Mouse (Mus musculus) forebrain, embryonic 15.5 days (tissue): ENCODE results near the gene Paqr7. TPM values are rescaled to one million over a fixed set of nuclear protein-coding genes. Genes with fewer than 3 reads are reported as not detected.

Experiments used
- ATAC-seq: fragments of 200-750 bp; cut with Nextera tagmentation; replicated peaks from 2 replicates; pipeline ENCODE4 v1.8.0; 2017; ENCODE audit warnings: mild to moderate bottlenecking, moderate TSS enrichment, moderate library complexity
- H3K27ac ChIP-seq: fragments of 300-500 bp; sonication (generic); replicated peaks from 2 replicates; pipeline ENCODE4 v1.5.1; 2015; ENCODE audit warnings: mild to moderate bottlenecking, inconsistent platforms
- H3K27me3 ChIP-seq: fragments of 300-500 bp; sonication (generic); 2 replicates; pipeline ENCODE4 v1.6.1; 2015; ENCODE audit warnings: inconsistent platforms
- H3K36me3 ChIP-seq: fragments of 300-500 bp; sonication (generic); 2 replicates; pipeline ENCODE4 v1.6.1; 2015; ENCODE audit warnings: mild to moderate bottlenecking, inconsistent platforms
- H3K4me1 ChIP-seq: fragments of 300-500 bp; sonication (generic); 2 replicates; pipeline ENCODE4 v1.6.1; 2015; ENCODE audit warnings: inconsistent platforms
- H3K4me2 ChIP-seq: fragments of 300-500 bp; sonication (generic); replicated peaks from 2 replicates; pipeline ENCODE4 v1.6.1; 2015; ENCODE audit warnings: mild to moderate bottlenecking, inconsistent platforms
- H3K4me3 ChIP-seq: fragments of 300-500 bp; sonication (generic); 2 replicates; pipeline ENCODE4 v1.5.1; 2015; ENCODE audit warnings: mild to moderate bottlenecking, inconsistent platforms
- H3K9ac ChIP-seq: fragments of 300-500 bp; sonication (generic); replicated peaks from 2 replicates; pipeline ENCODE4 v1.6.1; 2015; ENCODE audit warnings: mild to moderate bottlenecking, inconsistent platforms
- H3K9me3 ChIP-seq: fragments of 300-500 bp; sonication (generic); 2 replicates; pipeline ENCODE4 v1.6.1; 2016; ENCODE audit warnings: inconsistent platforms
- WGBS: fragments of 180-500 bp; shearing (Covaris S2); methylation state at CpG from one replicate; pipeline ENCODE4 v1.1.7; 2015; ENCODE audit warnings: mixed read lengths; 5-methylcytosine and 5-hydroxymethylcytosine counted together
- microRNA-seq: library from miRNA; unstranded; fragments of <30 nt; microRNA quantifications from one replicate; pipeline ENCODE4, GENCODE M21; 2016
- polyA plus RNA-seq: library from polyadenylated mRNA; unstranded; fragments of >200 nt; fragmentation: Nextera tagmentation; extraction: Ambion mirVana; gene quantifications from 2 replicates; pipeline ENCODE4 v1.2.1, GENCODE M21; 2015

Gene Paqr7
- polyA plus RNA-seq, 1 experiment from 2014 or later: 12.3 TPM

GRCm38 (mm10) chr4:134551494-134552316 lies 55.2 kb downstream of the Paqr7 start, which contains the start of gene Selenon:
Selenon (minus strand) TSS chr4:134552166.
- Histone ChIP-seq H3K9ac (peak within 1 kb of the TSS; percentile 85), H3K4me2 (peak within 1 kb of the TSS; percentile 72), H3K4me1 (peaks cover 34% of the 10 kb centered on the region), H3K27me3 (no peaks in the 10 kb centered on the region), H3K4me3 (peak within 1 kb of the TSS; percentile 75), H3K9me3 (no peaks in the 10 kb centered on the region), H3K27ac (peak within 1 kb of the TSS; percentile 87), H3K36me3 (0 out of 2 replicates have a peak, but pooled peaks cover 12% of the 10 kb centered on the region)
- peak; percentile 78 for ATAC-seq
- WGBS: 1% methylated on average over 49 of the region's 67 CpGs

- Histone ChIP-seq H3K27ac (no peak overlapping the region), H3K27me3 (no peaks in the 10 kb centered on the region), H3K4me3 (no peak overlapping the region), H3K4me1 (peaks cover 29% of the 10 kb centered on the region), H3K4me2 (no peak overlapping the region), H3K9me3 (no peaks in the 10 kb centered on the region), H3K9ac (no peak overlapping the region), H3K36me3 (0 out of 2 replicates have a peak, but pooled peaks cover 7% of the 10 kb centered on the region)
- 74% methylated on average over 1 of the region's 1 CpGs for WGBS
- no peak for ATAC-seq
Observed at GRCm38 (mm10) chr4:134553631-134554030, 57.1 kb downstream of the Paqr7 start.

GRCm38 (mm10) chr4:134555956-134556580 lies 59.6 kb downstream of the Paqr7 start:
- Histone ChIP-seq H3K4me1 (peaks cover 22% of the 10 kb centered on the region), H3K4me3 (no peak overlapping the region), H3K27me3 (no peaks in the 10 kb centered on the region), H3K9me3 (no peaks in the 10 kb centered on the region), H3K27ac (no peak overlapping the region), H3K9ac (no peak overlapping the region), H3K36me3 (no peaks in the 10 kb centered on the region), H3K4me2 (no peak overlapping the region)
- 55% methylated on average over 8 of the region's 8 CpGs for WGBS
- ATAC-seq: no peak

GRCm38 (mm10) chr4:134557626-134558249 lies 61.2 kb downstream of the Paqr7 start:
- H3K4me1 ChIP-seq: peaks cover 12% of the 10 kb centered on the region; the same call in 1 of the 2 replicates
- no peak overlapping the region for H3K27ac ChIP-seq
- no peaks in the 10 kb centered on the region for H3K27me3 ChIP-seq
- WGBS: 10% methylated on average over 16 of the region's 16 CpGs
- no peak for ATAC-seq
- no peaks in the 10 kb centered on the region for H3K9me3 ChIP-seq
- no peak overlapping the region for H3K4me2 ChIP-seq
- H3K36me3 ChIP-seq: no peaks in the 10 kb centered on the region
- no peak overlapping the region for H3K9ac ChIP-seq
- no peak overlapping the region for H3K4me3 ChIP-seq

GRCm38 (mm10) chr4:134558570-134559113 lies 62.1 kb downstream of the Paqr7 start:
- Histone ChIP-seq H3K4me1 (peaks cover 12% of the 10 kb centered on the region; the same call in 1 of the 2 replicates), H3K9ac (no peak overlapping the region), H3K27me3 (no peaks in the 10 kb centered on the region), H3K4me3 (no peak overlapping the region), H3K4me2 (no peak overlapping the region), H3K36me3 (no peaks in the 10 kb centered on the region), H3K27ac (no peak overlapping the region), H3K9me3 (no peaks in the 10 kb centered on the region)
- no peak for ATAC-seq
- WGBS: 64% methylated on average over 9 of the region's 9 CpGs

- H3K4me2 ChIP-seq: no peak overlapping the region
- H3K4me3 ChIP-seq: no peak overlapping the region
- peaks cover 12% of the 10 kb centered on the region; the same call in 1 of the 2 replicates for H3K4me1 ChIP-seq
- no peak overlapping the region for H3K27ac ChIP-seq
- H3K9me3 ChIP-seq: no peaks in the 10 kb centered on the region
- no peaks in the 10 kb centered on the region for H3K36me3 ChIP-seq
- no peak for ATAC-seq
- no peaks in the 10 kb centered on the region for H3K27me3 ChIP-seq
- 83% methylated on average over 7 of the region's 7 CpGs for WGBS
- no peak overlapping the region for H3K9ac ChIP-seq
Observed at GRCm38 (mm10) chr4:134559154-134559553, 62.7 kb downstream of the Paqr7 start.

Small RNAs within 50 kb of the gene (microRNA-seq; reads per million reads assigned to microRNA genes)
- 2.6 reads per million, percentile 4 among the genes with 10 or more reads in this experiment for gene Gm23634

Other genes with a start within 250 kb of the Paqr7 start
- gene Gm30191, start 249.8 kb upstream of the Paqr7 start, polyA plus RNA-seq: not detected in 2 replicates
- 9.9 and 12.1 TPM in 2 replicates for gene Grrp1, start 242.6 kb upstream of the Paqr7 start, polyA plus RNA-seq
- 41.0 and 42.1 TPM in 2 replicates for gene Pdik1l, start 208.8 kb upstream of the Paqr7 start, polyA plus RNA-seq
- gene Trim63, start 181.6 kb upstream of the Paqr7 start, polyA plus RNA-seq: 0.13 and 0.24 TPM in 2 replicates
- gene Slc30a2, start 153.5 kb upstream of the Paqr7 start, polyA plus RNA-seq: 0.05 and 0.11 TPM in 2 replicates
- 0.22 and 0.34 TPM in 2 replicates for gene Extl1, start 112.8 kb upstream of the Paqr7 start, polyA plus RNA-seq
- 7.7 TPM in 2 replicates for gene Pafah2, start 100.4 kb upstream of the Paqr7 start, polyA plus RNA-seq
- gene Stmn1, start 28.4 kb upstream of the Paqr7 start, polyA plus RNA-seq: 7,875 and 7,989 TPM in 2 replicates
- gene Aunip, start 14.3 kb downstream of the Paqr7 start, polyA plus RNA-seq: 5.1 and 6.8 TPM in 2 replicates
- 157 and 161 TPM in 2 replicates for gene Mtfr1l, start 38.7 kb downstream of the Paqr7 start, polyA plus RNA-seq
- 11.8 and 27.5 TPM in 2 replicates for gene Selenon, start 55.5 kb downstream of the Paqr7 start, polyA plus RNA-seq
- gene Man1c1, start 207.6 kb downstream of the Paqr7 start, polyA plus RNA-seq: 2.5 and 2.6 TPM in 2 replicates